Mouse (Mus musculus) intestine, postnatal 0 days (tissue): ENCODE results near the gene Slc38a3. TPM values are rescaled to one million over a fixed set of nuclear protein-coding genes. Genes with fewer than 3 reads are reported as not detected.
A peak's percentile ranks its signal among the peaks of the same experiment; 100 is the strongest.

ENCODE experiments used
- ATAC-seq: fragments of 200-750 bp; cut with Nextera tagmentation; 2 replicates; pipeline ENCODE4 v1.8.0; 2017; ENCODE audit warnings: mild to moderate bottlenecking, moderate TSS enrichment, moderate library complexity
- H3K27ac ChIP-seq: fragments of 300-500 bp; sonication (generic); 2 replicates; pipeline ENCODE4 v1.5.1; 2014; ENCODE audit warnings: mild to moderate bottlenecking, low read depth, low read length, moderate library complexity
- H3K27me3 ChIP-seq: fragments of 300-500 bp; sonication (generic); replicated peaks from 2 replicates; pipeline ENCODE4 v1.6.1; 2014; ENCODE audit warnings: low read length, mixed read lengths; ENCODE audit not compliant: control insufficient read depth, insufficient read depth
- H3K36me3 ChIP-seq: fragments of 300-500 bp; sonication (generic); 2 replicates; pipeline ENCODE4 v1.6.1; 2014; ENCODE audit warnings: mild to moderate bottlenecking, moderate library complexity; ENCODE audit not compliant: control insufficient read depth, insufficient read depth
- H3K4me1 ChIP-seq: fragments of 300-500 bp; sonication (generic); replicated peaks from 2 replicates; pipeline ENCODE4 v1.6.1; 2014; ENCODE audit warnings: antibody characterized with exemption, low read length, mixed read lengths; ENCODE audit not compliant: control insufficient read depth, insufficient read depth
- H3K4me2 ChIP-seq: fragments of 300-500 bp; sonication (generic); replicated peaks from 2 replicates; pipeline ENCODE4 v1.6.1; 2014; ENCODE audit warnings: low read depth, mild to moderate bottlenecking, moderate library complexity
- H3K4me3 ChIP-seq: fragments of 300-500 bp; sonication (generic); 2 replicates; pipeline ENCODE4 v1.5.1; 2014; ENCODE audit warnings: low read depth, low read length
- H3K9ac ChIP-seq: fragments of 300-500 bp; sonication (generic); 2 replicates; pipeline ENCODE4 v1.6.1; 2014; ENCODE audit warnings: mild to moderate bottlenecking, low read depth, low read length
- H3K9me3 ChIP-seq: fragments of 300-500 bp; sonication (generic); 2 replicates; pipeline ENCODE4 v1.6.1; 2016; ENCODE audit warnings: mixed run types; ENCODE audit not compliant: control insufficient read depth
- CTCF ChIP-seq: sonication (generic); IDR thresholded peaks from 2 replicates; pipeline ENCODE4 v1.5.1; 2016; ENCODE audit warnings: low read depth, mild to moderate bottlenecking, control low read depth, antibody characterized with exemption, moderate library complexity
- WGBS: fragments of 180-500 bp; shearing (Covaris S2); extraction: QIAGEN DNeasy Blood & Tissue Kit; methylation state at CpG from one replicate; pipeline ENCODE4 v1.1.7; 2014; 5-methylcytosine and 5-hydroxymethylcytosine counted together
- polyA plus RNA-seq: library from polyadenylated mRNA; unstranded; fragments of >200 nt; fragmentation: Nextera tagmentation; extraction: Ambion mirVana; gene quantifications from 2 replicates; pipeline ENCODE4 v1.2.1, GENCODE M21; 2015

The Slc38a3 gene
- polyA plus RNA-seq, 1 experiment from 2014 or later, result 15.5 TPM

GRCm38 (mm10) chr9:107631861-107632260 is 37.5 kb downstream of the Slc38a3 start:
- ATAC-seq, result no peak
- WGBS, result 93% methylated on average over 8 of the region's 8 CpGs
- no peaks in the 10 kb centered on the region for H3K27me3 ChIP-seq
- no peak for TF ChIP-seq CTCF
- no peaks in the 10 kb centered on the region for H3K9me3 ChIP-seq
- peak overlapping the region; percentile 13; the same call in 1 of the 2 replicates for H3K4me2 ChIP-seq
- no peak overlapping the region for H3K27ac ChIP-seq
- no peak overlapping the region for H3K4me3 ChIP-seq
- peaks cover 20% of the 10 kb centered on the region for H3K4me1 ChIP-seq
- no peak overlapping the region for H3K9ac ChIP-seq
- peaks cover 5% of the 10 kb centered on the region; the same call in 1 of the 2 replicates for H3K36me3 ChIP-seq

- Histone ChIP-seq H3K4me1 (peaks cover 23% of the 10 kb centered on the region), H3K9me3 (no peaks in the 10 kb centered on the region), H3K4me3 (no peak overlapping the region), H3K36me3 (peaks cover 5% of the 10 kb centered on the region; the same call in 1 of the 2 replicates), H3K27ac (no peak overlapping the region), H3K9ac (no peak overlapping the region), H3K4me2 (peak overlapping the region; percentile 13; the same call in 1 of the 2 replicates), H3K27me3 (no peaks in the 10 kb centered on the region)
- ATAC-seq, result no peak
- WGBS, result 83% methylated on average over 9 of the region's 9 CpGs
- TF ChIP-seq CTCF, result no peak
Measured at GRCm38 (mm10) chr9:107631311-107631826, 38.0 kb downstream of the Slc38a3 start.

GRCm38 (mm10) chr9:107630576-107630975 is 38.8 kb downstream of the Slc38a3 start:
- Histone ChIP-seq H3K4me1 (peaks cover 20% of the 10 kb centered on the region), H3K27ac (no peak overlapping the region), H3K9me3 (no peaks in the 10 kb centered on the region), H3K9ac (no peak overlapping the region), H3K27me3 (no peaks in the 10 kb centered on the region), H3K4me2 (peak overlapping the region; percentile 27; the same call in 1 of the 2 replicates), H3K36me3 (peaks cover 5% of the 10 kb centered on the region; the same call in 1 of the 2 replicates), H3K4me3 (no peak overlapping the region)
- no peak for ATAC-seq
- no peak for TF ChIP-seq CTCF
- WGBS, result 50% methylated on average over 4 of the region's 4 CpGs

GRCm38 (mm10) chr9:107629901-107630425 is 39.4 kb downstream of the Slc38a3 start:
- Histone ChIP-seq H3K9ac (no peak overlapping the region), H3K4me3 (no peak overlapping the region), H3K4me1 (peaks cover 21% of the 10 kb centered on the region), H3K9me3 (no peaks in the 10 kb centered on the region), H3K4me2 (peak overlapping the region; percentile 27), H3K36me3 (peaks cover 11% of the 10 kb centered on the region; the same call in 1 of the 2 replicates), H3K27ac (peak overlapping the region; percentile 57; the same call in 1 of the 2 replicates), H3K27me3 (no peaks in the 10 kb centered on the region)
- no peak for ATAC-seq
- WGBS, result 27% methylated on average over 14 of the region's 14 CpGs
- TF ChIP-seq CTCF, result no peak

GRCm38 (mm10) chr9:107629411-107629730 is 40.0 kb downstream of the Slc38a3 start:
- WGBS, result 18% methylated on average over 4 of the region's 4 CpGs
- H3K9me3 ChIP-seq, result no peaks in the 10 kb centered on the region
- no peaks in the 10 kb centered on the region for H3K27me3 ChIP-seq
- H3K4me1 ChIP-seq, result peaks cover 22% of the 10 kb centered on the region
- H3K9ac ChIP-seq, result no peak overlapping the region
- no peak overlapping the region for H3K4me3 ChIP-seq
- no peak for ATAC-seq
- H3K27ac ChIP-seq, result peak overlapping the region; percentile 54; the same call in 1 of the 2 replicates
- H3K36me3 ChIP-seq, result peaks cover 14% of the 10 kb centered on the region; the same call in 1 of the 2 replicates
- TF ChIP-seq CTCF, result no peak
- 0 out of 2 replicates have a peak overlapping the region, but pooled peaks have one; percentile 32 for H3K4me2 ChIP-seq

GRCm38 (mm10) chr9:107628721-107629410 is 40.5 kb downstream of the Slc38a3 start:
- H3K9me3 ChIP-seq, result no peaks in the 10 kb centered on the region
- no peak for ATAC-seq
- WGBS, result 56% methylated on average over 15 of the region's 15 CpGs
- H3K4me2 ChIP-seq, result peak overlapping the region; percentile 32
- H3K4me1 ChIP-seq, result peaks cover 27% of the 10 kb centered on the region
- H3K27me3 ChIP-seq, result no peaks in the 10 kb centered on the region
- no peak for TF ChIP-seq CTCF
- H3K27ac ChIP-seq, result peak overlapping the region; percentile 54; the same call in 1 of the 2 replicates
- H3K9ac ChIP-seq, result no peak overlapping the region
- H3K36me3 ChIP-seq, result peaks cover 14% of the 10 kb centered on the region; the same call in 1 of the 2 replicates
- no peak overlapping the region for H3K4me3 ChIP-seq
